Mouse (Mus musculus) thymus, postnatal 10 days (tissue): Measurements from ENCODE around the gene Crocc2.

ENCODE experiments used
- DNase-seq, 2 experiments: peaks; one replicate each; pipeline ENCODE4 v3.0.0; 2021; ENCODE audit warnings: low spot score in 2 of 2

The Crocc2 gene

GRCm38 (mm10) chr1:93168295-93168775 is at the start of gene Crocc2:
TSS of gene Crocc2 (plus strand) at chr1:93168725.
- DNase-seq, result no peak

DNA sequence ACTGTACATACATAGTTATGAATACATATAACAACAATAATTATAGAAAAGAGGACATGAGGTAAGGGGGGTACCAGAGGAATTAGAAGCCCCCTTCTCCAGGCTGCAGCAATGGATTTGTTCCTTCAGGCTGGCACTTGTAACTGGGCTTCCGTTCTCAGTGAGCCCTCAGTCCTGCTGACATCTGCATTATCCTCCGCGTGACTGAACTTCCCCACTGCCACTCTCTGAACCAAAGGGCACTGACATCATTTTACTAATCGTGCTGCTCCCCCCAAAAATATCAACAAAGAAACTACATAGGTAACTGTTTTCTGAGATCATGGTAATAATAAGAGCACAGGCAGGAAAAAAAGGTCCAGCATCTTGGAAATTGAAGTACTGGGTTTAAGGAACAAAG is 49.7 kb upstream of the Crocc2 start:
- no peak for DNase-seq

DNA sequence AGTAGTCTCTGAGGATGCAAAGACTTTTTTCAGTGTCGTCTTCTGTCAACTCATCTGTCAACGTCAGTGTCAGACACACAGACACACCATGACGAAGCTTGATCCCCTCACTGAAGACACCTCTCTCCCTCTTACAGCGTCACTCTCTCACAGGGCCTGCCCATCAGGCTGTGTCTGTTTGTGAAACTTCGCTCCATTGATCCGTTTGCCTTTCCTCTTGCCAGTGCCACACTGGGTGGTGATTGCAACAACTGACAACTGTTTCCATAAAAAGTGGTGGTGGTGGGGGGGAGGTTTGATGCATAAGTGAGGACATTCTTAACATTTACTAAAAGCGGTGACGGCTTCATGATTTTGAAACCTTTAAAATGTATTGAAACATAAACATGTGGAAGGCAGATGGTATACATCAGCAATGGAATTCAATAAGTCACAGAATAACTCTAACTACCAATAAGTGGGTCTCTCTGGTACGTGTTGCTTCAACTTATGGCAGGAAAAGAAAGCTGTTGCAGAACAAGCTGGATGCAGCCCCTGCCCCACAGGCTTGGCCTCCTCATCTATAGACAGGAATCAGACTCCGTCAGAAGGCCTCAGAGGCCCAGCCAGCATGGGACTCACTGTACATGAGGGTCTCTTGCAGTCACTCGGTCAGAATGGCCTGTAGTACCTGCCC is 45.2 kb upstream of the Crocc2 start:
- DNase-seq, result no peak

- no peak for DNase-seq
Measured at GRCm38 (mm10) chr1:93124066-93124465, 44.5 kb upstream of the Crocc2 start.

DNA sequence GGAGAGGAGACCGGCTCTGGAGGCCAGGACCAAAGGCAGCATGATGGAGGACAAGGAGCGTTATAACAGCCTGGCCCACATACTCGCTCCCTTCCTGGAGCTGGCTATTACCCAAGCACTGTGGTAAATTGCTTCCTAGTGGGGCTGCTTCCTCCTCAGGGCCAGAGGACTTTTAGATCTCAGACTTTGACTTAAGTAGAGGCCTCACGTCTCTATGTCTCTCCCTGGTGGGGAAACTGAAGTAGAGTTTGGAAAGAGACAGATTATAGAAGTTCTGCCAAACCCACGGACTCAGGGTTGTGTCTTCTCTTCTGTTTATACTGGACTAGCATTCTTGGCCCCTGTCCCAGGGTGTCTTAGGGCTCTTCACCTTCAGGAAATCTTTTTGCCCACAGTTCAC is 43.3 kb upstream of the Crocc2 start:
- DNase-seq, result no peak

- no peak for DNase-seq
Measured at GRCm38 (mm10) chr1:93128209-93128608, 40.3 kb upstream of the Crocc2 start.

- no peak for DNase-seq
Measured at GRCm38 (mm10) chr1:93128710-93129349, 39.7 kb upstream of the Crocc2 start.

DNA sequence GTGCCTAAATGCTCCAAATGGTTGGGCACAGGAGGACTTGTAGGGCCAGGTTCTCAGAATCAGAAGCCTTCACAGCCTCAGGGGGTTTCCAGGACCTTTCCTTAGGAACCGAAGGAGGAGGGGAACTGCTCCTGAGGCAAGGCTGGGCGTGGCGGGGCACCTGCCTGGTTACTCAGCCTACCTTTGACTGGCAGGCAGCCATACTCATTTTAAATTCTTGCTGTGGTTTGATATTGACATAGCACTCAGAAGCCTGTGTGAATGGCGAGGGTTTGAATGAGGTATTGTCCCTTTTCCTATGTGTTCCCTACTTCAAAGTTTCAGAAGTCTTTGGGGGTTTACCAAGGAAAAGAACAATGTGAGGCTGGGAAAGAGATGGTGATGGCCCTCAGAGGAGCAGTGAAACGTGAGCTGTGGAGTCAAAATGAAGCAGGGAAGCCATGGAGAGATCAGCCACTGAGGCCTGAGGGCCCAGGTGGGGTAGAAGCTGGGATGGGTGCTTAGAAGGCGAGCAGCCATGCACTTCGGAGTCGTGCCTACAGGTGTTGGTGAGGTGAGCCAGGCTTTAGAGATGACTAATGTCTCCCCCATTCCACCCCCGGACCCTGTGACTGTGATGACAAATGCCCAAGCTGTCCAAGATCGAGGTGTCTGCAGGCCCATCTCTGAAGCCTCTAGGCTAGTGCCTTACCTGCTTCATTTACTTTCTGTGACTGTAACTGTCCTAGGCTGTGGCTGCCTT is 38.1 kb upstream of the Crocc2 start:
- DNase-seq, result no peak

GRCm38 (mm10) chr1:93132676-93133075 is 35.8 kb upstream of the Crocc2 start:
- DNase-seq, result no peak

DNA sequence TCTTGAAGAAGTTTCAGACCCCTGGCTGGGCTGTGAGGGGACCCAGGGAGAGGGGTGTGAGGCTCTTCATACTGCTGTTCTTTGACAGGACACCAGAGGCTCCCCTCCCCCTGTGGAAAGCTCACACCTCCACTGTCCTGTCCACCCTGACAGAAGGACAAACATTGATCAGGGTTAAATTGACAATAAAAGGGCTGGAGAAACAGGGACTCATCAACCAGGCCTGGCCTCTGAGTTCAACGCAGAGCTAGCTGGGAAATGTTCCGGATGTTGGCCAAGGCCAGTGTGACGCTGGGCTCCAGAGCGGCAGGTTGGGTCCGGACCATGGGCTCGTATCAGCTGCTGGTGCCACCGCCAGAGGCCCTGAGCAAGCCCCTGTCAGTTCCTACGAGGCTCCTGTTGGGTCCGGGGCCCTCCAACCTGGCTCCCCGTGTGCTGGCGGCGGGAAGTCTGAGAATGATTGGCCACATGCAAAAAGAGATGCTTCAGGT is 33.4 kb upstream of the Crocc2 start, which contains the start of gene Agxt:
Gene Agxt, plus strand, starts transcription at position 205 of the 491 bp plus-strand sequence.
- DNase-seq, result no peak

DNA sequence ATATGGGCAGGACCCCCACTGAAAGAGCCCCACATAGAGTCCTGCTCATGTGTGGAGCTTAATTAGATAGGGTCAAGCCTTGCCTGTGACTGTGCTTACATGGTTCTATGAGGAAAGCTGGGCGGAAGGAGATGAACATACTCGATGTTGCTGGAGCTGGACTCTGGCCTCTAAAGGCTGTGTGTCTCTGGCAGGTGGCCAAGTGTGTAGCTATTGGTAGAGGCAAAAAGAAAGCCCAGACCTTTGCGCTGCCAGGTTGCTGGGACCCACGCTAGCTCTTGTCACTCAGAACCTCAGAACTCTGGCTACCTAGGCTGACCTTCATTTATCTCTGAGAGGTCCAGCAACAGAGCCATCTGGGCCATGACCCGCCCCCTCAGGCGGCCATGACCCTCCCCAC is 30.0 kb upstream of the Crocc2 start:
- DNase-seq, result no peak

DNA sequence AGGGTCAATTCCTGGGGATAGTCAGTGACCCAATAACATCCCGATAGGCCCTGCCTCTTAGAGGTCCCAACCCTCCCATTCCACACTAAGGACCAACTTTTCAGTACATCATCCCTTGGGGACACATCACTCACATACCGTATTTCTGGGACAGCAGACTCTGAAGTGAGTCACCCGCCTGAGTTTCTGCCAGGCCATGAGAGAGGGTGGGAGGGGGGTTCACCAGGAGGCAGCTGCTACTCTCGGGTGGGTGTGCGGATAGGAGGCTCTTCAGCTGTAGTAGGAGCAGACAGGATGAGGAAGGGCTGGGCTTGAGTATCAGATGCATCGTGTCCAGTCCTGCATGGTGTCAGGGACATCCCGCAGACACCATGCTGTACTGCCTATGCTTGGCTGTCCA is 28.8 kb upstream of the Crocc2 start:
- no peak for DNase-seq

DNA sequence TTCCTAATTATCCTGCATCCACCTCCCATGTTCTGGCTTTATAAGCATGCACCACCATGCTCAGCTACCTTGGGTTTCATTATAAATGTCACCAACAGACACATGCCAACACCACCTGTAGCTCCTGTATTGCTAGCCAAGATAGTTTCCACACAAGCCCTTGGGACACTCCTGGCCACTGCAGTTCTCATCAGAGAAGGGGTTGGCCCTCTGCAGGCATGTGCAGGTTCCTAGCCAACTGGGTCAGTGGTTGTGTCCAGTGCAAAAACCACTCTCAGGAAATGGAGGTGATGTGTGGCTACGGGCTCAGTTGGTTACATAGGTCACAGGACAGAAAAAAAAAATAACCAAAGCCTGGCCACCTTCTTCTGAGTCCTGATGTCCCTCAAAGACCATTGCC is 25.7 kb upstream of the Crocc2 start:
- no peak for DNase-seq

DNA sequence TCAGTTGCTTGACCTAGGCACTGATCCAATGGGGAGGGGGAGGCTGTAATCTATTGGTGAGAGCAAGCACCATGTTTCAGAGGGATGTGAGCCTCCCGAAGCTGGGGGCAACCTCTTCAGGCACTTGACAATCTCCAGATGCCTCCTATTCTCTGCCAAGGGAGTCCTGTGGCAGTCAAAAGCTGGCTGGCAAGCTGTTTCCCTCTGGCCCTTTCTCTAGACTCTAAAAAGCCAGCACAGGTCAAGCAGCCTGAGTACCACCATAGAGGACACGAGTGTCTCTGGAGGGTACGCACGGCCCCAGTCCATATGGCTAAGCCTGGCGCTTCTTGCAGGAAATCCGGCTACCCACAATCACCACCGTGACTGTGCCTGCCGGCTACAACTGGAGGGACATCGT is 24.3 kb upstream of the Crocc2 start:
- no peak for DNase-seq

GRCm38 (mm10) chr1:93150907-93151661 is 17.4 kb upstream of the Crocc2 start:
- DNase-seq, result no peak

DNA sequence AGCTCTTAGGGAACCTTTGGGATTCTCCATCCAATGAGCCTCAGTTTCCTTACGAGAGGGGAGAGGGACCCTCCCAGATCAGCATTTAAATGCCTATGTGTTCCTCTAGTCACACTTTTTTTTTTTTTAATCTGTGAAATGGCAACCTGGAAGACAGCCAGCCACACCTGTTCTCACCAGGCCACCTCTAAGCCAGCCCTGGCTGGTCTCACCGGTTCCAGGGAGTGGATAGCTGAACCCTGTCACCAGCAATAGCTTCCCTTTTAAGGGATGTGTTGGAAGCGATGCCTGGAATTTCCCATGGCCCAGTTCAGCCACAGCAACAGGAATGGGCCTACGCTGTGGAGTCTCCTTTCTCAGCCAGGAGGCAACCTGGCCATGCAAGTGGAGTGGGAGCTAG is 11.0 kb upstream of the Crocc2 start:
- DNase-seq, result no peak

- no peak for DNase-seq
Measured at GRCm38 (mm10) chr1:93158916-93159315, 9.6 kb upstream of the Crocc2 start.

DNA sequence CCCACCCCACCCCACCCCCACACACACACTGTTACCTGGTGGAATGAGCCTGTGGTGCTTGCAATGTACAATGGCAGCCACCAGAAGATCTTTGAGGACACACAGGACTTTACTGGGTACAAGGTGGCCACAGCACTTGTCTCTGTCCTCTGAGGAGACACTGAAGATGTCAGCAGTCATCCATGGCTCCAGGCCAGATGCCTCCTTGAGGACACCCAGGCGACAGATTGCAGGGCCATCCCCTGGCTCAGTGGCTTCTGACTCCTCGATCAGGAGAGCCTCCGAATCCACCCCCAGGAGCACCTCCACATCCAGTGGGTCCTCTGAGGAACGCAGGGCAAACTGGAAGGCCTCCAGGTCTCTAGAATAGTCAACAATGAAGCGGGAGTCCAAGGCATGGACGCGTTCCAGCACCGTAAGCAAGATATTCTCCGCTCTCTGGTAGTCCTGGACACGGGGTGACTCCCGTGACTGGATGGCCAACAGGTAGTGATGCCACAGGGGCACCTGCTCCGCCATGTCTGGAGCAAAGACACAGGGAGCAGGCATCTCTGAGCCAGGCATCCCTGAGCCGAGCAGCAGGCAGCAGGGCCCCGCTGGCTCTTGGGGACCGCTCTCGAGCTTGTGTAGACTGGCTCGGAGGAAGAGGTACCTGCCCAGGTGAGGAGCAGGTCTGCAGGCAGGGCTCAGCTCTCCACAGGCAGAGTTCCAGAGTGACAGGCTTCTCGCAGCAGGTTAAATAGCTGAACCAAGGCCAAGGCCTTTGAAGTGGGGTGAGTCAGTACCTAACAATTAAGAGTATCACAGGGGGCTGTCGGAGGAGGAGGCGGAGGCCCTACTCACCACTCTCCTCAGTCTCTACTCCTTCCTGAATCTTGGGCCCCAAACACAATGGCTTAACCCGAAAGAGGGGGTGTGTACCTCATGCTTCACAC is 8.7 kb upstream of the Crocc2 start:
- no peak for DNase-seq

- DNase-seq, result no peak
Measured at GRCm38 (mm10) chr1:93160501-93161133, 7.9 kb upstream of the Crocc2 start, which contains the start of gene 2310007B03Rik. TSS of gene 2310007B03Rik (minus strand) at chr1:93160948.

DNA sequence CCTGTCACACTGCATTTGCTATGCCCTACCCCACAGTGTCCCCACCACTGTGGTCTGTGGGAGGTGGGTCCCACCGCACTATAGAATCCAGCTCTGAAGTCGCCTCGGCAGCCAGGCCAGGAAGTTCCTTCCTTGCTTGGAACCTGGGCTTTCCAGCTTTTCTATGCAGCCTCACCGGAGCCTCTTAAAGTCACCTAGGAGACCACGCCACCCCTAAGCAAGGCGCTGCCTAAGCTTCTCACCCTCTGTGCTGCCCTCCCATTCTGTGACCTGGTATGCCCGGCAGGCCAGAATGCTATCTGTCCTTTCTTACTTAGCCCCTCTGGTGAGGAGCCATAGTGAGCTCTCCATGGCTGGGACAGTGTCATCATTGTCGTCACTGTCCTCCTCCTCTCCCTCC is 7.2 kb upstream of the Crocc2 start:
- DNase-seq, result no peak
